Comparison of ENCODE assay signal across 1 mouse cellular context in the genomic region with DNA sequence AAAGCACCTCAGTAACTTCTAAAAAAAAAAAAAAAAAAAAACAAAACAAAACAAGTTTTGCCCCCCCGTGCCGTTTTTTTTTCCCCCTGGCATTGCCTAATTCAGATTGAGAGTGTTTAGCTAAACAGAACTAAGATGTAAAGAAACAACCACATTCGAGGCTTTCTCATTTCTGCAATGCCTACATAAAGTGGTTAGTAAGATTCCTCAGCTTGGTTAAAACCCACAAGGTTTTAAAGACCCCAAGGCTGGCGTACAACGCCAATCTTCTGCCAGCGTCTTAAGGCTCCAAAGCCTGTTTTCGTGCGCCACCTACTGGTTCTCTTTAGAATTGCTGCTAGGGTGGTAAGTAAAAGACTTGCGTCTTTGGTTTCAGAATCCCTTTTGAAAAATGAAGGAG.
TF ChIP-seq lines count a peak whose summit lies in the region.

No protein-coding gene starts in this region.

TF ChIP-seq in CH12.LX, 34 proteins besides CTCF, POLR2A, EP300 and RAD21 (continued from another document):
- no peak; the same call in 1 of the 2 replicates for TF ChIP-seq MEF2A (IDR thresholded peaks at IDR 0.05; ENCODE audit: borderline replicate concordance, low read depth, low read length)
- TF ChIP-seq ELF1 (IDR thresholded peaks at IDR 0.05; ENCODE audit: low read depth, low read length): no peak
